Mouse (Mus musculus): ENCODE measurements around the gene Lrig3. TPM values are rescaled to one million over a fixed set of nuclear protein-coding genes. Genes with fewer than 3 reads are reported as not detected.

The Lrig3 gene
- polyA plus RNA-seq, 1 experiment from 2014 or later = 20.2 TPM

GRCm38 (mm10) chr10:126015644-126016043, 49.7 kb downstream of the Lrig3 start:
- H3K9ac ChIP-seq = no peak overlapping the region
- WGBS = 92% methylated on average over 6 of the region's 6 CpGs
- H3K27me3 ChIP-seq (replicated peaks) = no peaks in the 10 kb centered on the region
- H3K4me3 ChIP-seq = no peak overlapping the region
- no peak overlapping the region for H3K4me2 ChIP-seq (replicated peaks)
- no peaks in the 10 kb centered on the region for H3K4me1 ChIP-seq
- H3K36me3 ChIP-seq = peaks cover 56% of the 10 kb centered on the region
- no peak for ATAC-seq (ENCODE audit: low FRiP score, low read depth)
- H3K27ac ChIP-seq = no peak overlapping the region
- H3K9me3 ChIP-seq = no peaks in the 10 kb centered on the region

DNA sequence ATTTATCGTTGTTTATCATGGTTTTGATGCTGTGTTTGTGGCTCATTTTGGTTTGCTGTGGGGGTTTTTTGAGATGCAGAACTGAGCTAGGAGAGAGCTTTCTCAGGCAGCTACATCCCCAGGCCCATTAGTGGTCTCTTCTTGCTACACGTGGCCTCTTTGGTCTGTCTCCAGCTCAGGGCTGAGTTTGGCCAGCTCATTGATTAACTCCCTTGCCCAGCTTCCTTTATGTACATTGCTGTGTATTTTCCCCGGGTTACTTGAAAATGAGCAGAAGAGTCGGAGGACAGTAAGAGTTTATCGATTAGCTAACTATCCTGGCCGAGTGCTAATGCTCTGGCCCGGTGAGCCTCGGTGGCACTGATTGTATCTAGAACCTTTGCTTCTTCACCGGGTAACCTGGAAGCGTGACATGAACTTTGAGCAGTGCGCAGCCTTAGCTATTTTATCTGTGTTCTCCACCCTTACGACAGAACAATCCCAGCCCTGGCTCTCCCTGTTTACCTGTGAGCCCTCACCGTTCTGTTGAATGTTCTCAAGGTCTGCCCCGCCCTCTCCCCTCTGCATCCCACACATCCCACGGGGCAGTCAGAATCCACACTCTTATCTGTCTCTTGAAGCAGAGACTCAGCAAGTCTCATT, 53.5 kb downstream of the Lrig3 start:
- no peaks in the 10 kb centered on the region for H3K9me3 ChIP-seq
- WGBS = 92% methylated on average over 15 of the region's 15 CpGs
- H3K27ac ChIP-seq = no peak overlapping the region
- ATAC-seq (ENCODE audit: low FRiP score, low read depth) = no peak
- H3K9ac ChIP-seq = no peak overlapping the region
- peaks cover 22% of the 10 kb centered on the region for H3K36me3 ChIP-seq
- no peaks in the 10 kb centered on the region for H3K27me3 ChIP-seq (replicated peaks)
- no peak overlapping the region for H3K4me3 ChIP-seq
- H3K4me1 ChIP-seq = no peaks in the 10 kb centered on the region
- H3K4me2 ChIP-seq (replicated peaks) = no peak overlapping the region

DNA sequence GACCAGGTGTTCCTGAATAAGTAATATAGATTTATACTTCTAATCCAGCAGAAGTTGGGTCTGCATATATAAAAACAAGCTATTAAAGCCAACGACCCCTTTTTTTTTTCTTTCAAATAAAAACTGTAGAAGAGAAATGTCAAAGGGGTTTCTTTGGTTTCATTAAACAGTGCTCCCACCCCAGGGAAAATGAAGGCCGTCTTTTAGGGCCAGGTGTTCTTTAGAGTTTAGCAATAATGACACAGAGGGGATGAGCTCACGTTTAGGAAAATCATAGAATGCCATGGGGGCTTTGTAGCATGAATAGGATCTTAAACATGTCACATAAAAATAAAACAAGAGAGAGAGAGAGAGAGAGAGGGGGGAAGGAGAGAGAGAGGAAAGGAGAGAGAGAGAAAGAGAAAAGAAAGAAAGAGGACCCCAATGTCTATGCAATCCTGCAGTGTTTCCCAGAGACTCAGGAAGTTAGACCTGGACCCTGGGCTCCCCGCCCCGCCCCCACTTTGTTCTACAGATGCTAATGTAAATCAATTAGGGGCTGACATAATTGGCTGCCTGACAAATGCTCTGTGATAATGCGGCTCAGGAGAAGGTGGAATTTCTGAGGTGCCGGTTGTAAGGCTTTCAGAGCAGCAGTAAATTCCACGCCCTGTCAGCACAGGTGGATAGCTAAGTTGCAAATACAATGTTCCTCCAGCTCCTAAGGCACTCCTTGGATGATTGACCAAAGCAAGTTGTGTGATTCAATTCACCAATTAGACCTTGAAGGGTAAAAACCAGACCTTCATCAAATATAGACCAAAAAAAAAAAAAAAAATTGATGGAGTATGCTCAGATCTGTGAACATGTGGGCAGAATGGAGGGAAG, 62.8 kb downstream of the Lrig3 start:
- ATAC-seq (ENCODE audit: low FRiP score, low read depth) = peak; percentile 48; the same call in 1 of the 2 replicates
- peaks cover 5% of the 10 kb centered on the region; the same call in 1 of the 2 replicates for H3K4me1 ChIP-seq
- H3K4me3 ChIP-seq = no peak overlapping the region
- no peak overlapping the region for H3K27ac ChIP-seq
- H3K9ac ChIP-seq = no peak overlapping the region
- no peaks in the 10 kb centered on the region for H3K9me3 ChIP-seq
- no peaks in the 10 kb centered on the region for H3K27me3 ChIP-seq (replicated peaks)
- WGBS = 23% methylated on average over 8 of the region's 8 CpGs
- no peak overlapping the region for H3K4me2 ChIP-seq (replicated peaks)
- no peaks in the 10 kb centered on the region for H3K36me3 ChIP-seq

DNA sequence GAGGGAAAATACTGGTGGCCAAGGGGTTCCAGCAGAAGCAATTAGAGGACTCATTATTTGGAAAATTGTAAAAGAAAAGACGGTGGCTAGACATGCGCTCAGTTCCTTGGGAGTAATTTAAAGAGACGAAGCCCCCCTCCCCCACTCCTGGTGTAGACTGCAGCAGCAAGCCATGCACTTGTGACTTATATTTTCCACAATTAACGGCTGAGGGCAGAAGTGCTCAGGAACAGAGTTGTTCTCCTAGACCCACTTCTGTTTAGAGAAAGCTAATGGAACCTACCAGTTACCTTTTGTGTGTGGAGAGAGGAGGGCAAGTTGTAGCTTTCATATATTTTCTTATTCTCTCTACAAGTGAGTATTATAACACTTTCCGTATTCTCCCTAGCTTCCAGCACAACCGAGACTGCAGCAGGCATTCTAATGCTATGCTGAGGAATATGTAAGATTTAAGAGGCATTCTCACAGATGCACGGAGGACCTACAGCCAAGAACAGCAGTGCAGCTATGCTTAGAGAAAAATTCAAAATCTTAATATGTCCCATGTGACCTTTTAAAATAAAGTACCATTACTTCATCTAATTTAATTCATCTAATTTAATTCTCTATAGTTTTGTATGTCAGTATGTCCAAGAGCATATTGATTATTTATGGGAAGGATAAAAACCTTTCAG, 63.6 kb downstream of the Lrig3 start:
- Histone ChIP-seq H3K4me1 (peaks cover 5% of the 10 kb centered on the region; the same call in 1 of the 2 replicates), H3K9ac (no peak overlapping the region), H3K4me3 (no peak overlapping the region), H3K36me3 (no peaks in the 10 kb centered on the region), H3K4me2 (replicated peaks) (no peak overlapping the region), H3K27me3 (replicated peaks) (no peaks in the 10 kb centered on the region), H3K27ac (no peak overlapping the region), H3K9me3 (no peaks in the 10 kb centered on the region)
- 45% methylated on average over 7 of the region's 7 CpGs for whole genome bisulfite sequencing
- no peak for ATAC-seq (ENCODE audit: low FRiP score, low read depth)

- H3K27me3 ChIP-seq (replicated peaks) = no peaks in the 10 kb centered on the region
- no peak for ATAC-seq (ENCODE audit: low FRiP score, low read depth)
- 43% methylated on average over 3 of the region's 3 CpGs for WGBS
- no peaks in the 10 kb centered on the region for H3K9me3 ChIP-seq
- no peak overlapping the region for H3K4me2 ChIP-seq (replicated peaks)
- no peaks in the 10 kb centered on the region for H3K36me3 ChIP-seq
- H3K9ac ChIP-seq = no peak overlapping the region
- no peaks in the 10 kb centered on the region for H3K4me1 ChIP-seq
- H3K27ac ChIP-seq = no peak overlapping the region
- no peak overlapping the region for H3K4me3 ChIP-seq
These were observed 90.9 kb downstream of the Lrig3 start for GRCm38 (mm10) chr10:126056881-126057280.

DNA sequence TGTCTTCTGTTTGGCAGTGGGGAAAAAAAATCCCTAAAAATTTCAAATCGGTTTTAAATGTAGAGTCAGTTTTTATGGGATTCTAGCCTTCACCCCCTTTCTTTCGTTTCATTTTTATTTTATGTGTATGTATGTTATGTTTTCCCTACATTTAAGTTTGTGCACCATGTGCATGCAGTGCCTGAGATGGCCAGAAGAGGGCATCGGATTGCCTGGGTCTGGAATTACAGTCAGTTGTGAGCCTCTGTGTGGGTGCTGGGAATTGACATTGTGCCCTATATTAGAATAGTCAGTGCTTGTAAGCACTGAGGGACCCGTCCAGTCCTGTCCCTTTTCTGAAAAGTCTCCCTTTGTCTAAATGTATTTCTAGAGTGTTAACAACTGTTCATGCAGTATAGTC, 96.8 kb downstream of the Lrig3 start:
- no peak overlapping the region for H3K4me2 ChIP-seq (replicated peaks)
- no peak overlapping the region for H3K4me3 ChIP-seq

More for the DNA sequence above, 96.8 kb downstream of the Lrig3 start:
- Histone ChIP-seq H3K27me3 (replicated peaks) (no peaks in the 10 kb centered on the region), H3K9me3 (no peaks in the 10 kb centered on the region; the same call in 1 of the 2 replicates), H3K36me3 (no peaks in the 10 kb centered on the region), H3K9ac (no peak overlapping the region), H3K4me1 (no peaks in the 10 kb centered on the region), H3K27ac (no peak overlapping the region)
- ATAC-seq (ENCODE audit: low FRiP score, low read depth) = no peak
- WGBS = 92% methylated on average over 4 of the region's 4 CpGs

Small RNA genes within 50 kb of the gene (microRNA-seq; reads per million reads assigned to microRNA genes)
- not detected for gene Gm22183

All from neural tube, embryonic 12.5 days (tissue).